Mouse (Mus musculus): ENCODE results near the gene Bmp2k. TPM values are rescaled to one million over a fixed set of nuclear protein-coding genes. Genes with fewer than 3 reads are reported as not detected.

The Bmp2k gene
- total RNA-seq (2012; rRNA removed) = 8.9 and 9.7 TPM in 2 replicates
- total RNA-seq (2014; rRNA removed) = 9.1 and 9.6 TPM in 2 replicates
- polyA plus RNA-seq (2012; ENCODE audit: insufficient read length, low read depth) = 7.5 and 7.9 TPM in 2 replicates

DNA sequence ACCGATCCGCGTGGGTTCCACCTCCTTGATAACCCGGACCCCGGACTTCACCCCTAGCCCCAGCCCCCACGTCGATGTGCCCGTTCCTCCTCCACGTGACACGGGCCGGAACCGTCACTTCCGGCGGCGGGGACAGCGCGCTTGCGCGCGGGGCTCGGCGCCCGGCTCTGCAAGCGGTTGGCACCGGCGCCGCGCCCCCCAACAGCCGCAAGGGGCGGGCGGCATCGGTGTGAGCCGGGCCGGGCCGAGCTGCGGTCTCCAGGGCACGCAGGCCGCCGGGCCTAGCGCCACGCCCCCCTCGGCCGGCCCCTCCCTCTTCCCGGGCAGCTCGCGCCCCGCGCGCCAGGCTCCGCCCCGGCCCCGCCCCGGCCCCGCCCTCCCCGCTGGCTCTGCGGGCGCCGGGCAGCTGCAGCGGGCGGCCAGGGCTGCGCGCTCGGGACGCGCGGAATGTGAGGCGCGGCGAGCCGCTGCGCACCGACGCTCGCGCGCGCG, at the start of gene Bmp2k:
Gene Bmp2k (plus strand): TSS at position 380 of the 492 bp plus-strand sequence.
- no peaks in the 10 kb centered on the region for H3K27me3 ChIP-seq (replicated peaks)
- TF ChIP-seq USF2 (conservative IDR thresholded peaks at IDR 0.05; ENCODE audit: low read depth, low read length) (peak; percentile 76), NRF1 (IDR thresholded peaks at IDR 0.05; ENCODE audit: low read depth, low read length) (peak; percentile 87), MEF2A (IDR thresholded peaks at IDR 0.05; ENCODE audit: borderline replicate concordance, low read depth, low read length) (0 out of 2 replicates have a peak, but pooled peaks have one; percentile 10), NELFE (IDR thresholded peaks at IDR 0.05; ENCODE audit: low read depth, low read length) (0 out of 2 replicates have a peak, but pooled peaks have one; percentile 10), POLR2A (IDR thresholded peaks at IDR 0.05; ENCODE audit: low read depth, low read length) (peak; percentile 64), HCFC1 (IDR thresholded peaks at IDR 0.05; ENCODE audit: low read depth, low read length) (peak; percentile 71), JUN (IDR thresholded peaks at IDR 0.05; ENCODE audit: insufficient read depth, low read depth, low read length) (no peak), ETS1 (conservative IDR thresholded peaks at IDR 0.05; ENCODE audit: low read depth, low read length) (no peak; the same call in 1 of the 2 replicates), SMC3 (IDR thresholded peaks at IDR 0.05; ENCODE audit: low read depth, low read length) (peak; percentile 11; the same call in 1 of the 2 replicates), ZMIZ1 (IDR thresholded peaks at IDR 0.05; ENCODE audit: low read depth, low read length) (peak; percentile 34; the same call in 1 of the 2 replicates), SIN3A (IDR thresholded peaks at IDR 0.05; ENCODE audit: low read length) (peak; percentile 71; the same call in 1 of the 2 replicates), UBTF (IDR thresholded peaks at IDR 0.05; ENCODE audit: low read depth, low read length) (no peak; the same call in 1 of the 2 replicates), USF1 (IDR thresholded peaks at IDR 0.05; ENCODE audit: low read depth, low read length) (peak; percentile 94), MYC (IDR thresholded peaks at IDR 0.05; ENCODE audit: low read depth, low read length) (peak; percentile 54; the same call in 1 of the 2 replicates), BHLHE40 (IDR thresholded peaks at IDR 0.05; ENCODE audit: low read depth, low read length) (peak; percentile 95), ELF1 (IDR thresholded peaks at IDR 0.05; ENCODE audit: low read depth, low read length) (peak; percentile 68), IRF4 (IDR thresholded peaks at IDR 0.05; ENCODE audit: low read depth, low read length) (no peak), MAX (IDR thresholded peaks at IDR 0.05; ENCODE audit: low read length) (peak; percentile 90), MXI1 (IDR thresholded peaks at IDR 0.05; ENCODE audit: low read depth, low read length) (peak; percentile 79; the same call in 1 of the 2 replicates), TCF12 (IDR thresholded peaks at IDR 0.05; ENCODE audit: low read depth, low read length) (peak; percentile 60; the same call in 1 of the 2 replicates), CHD2 (IDR thresholded peaks at IDR 0.05; ENCODE audit: low read length) (0 out of 2 replicates have a peak, but pooled peaks have one; percentile 41)
- peaks cover 14 to 69% of the 10 kb centered on the region in 2 experiments for H3K4me1 ChIP-seq (ENCODE audit: control insufficient read depth in 1 of 2, insufficient read depth in 2 of 2)
- peak; percentile 76 for DNase-seq (ENCODE audit: extremely low read depth)
- dilution Hi-C loops (cut with MboI; ENCODE audit: extremely low pct_ligation_motif_present, extremely low pct_unique_long_range_greater_than_20kb, low sequenced_read_pairs) = no loop called here
- peak within 1 kb of the TSS; percentile 67 to 97 (median 69) for H3K4me3 ChIP-seq (replicated peaks in 1 of 3; ENCODE audit: low read depth in 2 of 3, low read length in 2 of 3, poor library complexity in 1 of 3)
- H3K9me3 ChIP-seq (replicated peaks; ENCODE audit: low read length) = no peaks in the 10 kb centered on the region
- H3K79me2 ChIP-seq (replicated peaks; ENCODE audit: control insufficient read depth, extremely low read depth, insufficient read depth, poor library complexity, severe bottlenecking) = peaks cover 45% of the 10 kb centered on the region
- peak within 1 kb of the TSS; percentile 74 for H3K27ac ChIP-seq (ENCODE audit: insufficient read depth, low read depth)
- H3K9ac ChIP-seq (ENCODE audit: insufficient read depth, low read depth) = peak within 1 kb of the TSS; percentile 97
- peaks cover 0 to 13% of the 10 kb centered on the region in 2 experiments for H3K36me3 ChIP-seq (replicated peaks in 1 of 2; ENCODE audit: control insufficient read depth in 1 of 2, insufficient read depth in 1 of 2, low read length in 1 of 2)
- in situ Hi-C loops (cut with MboI; ENCODE audit: low pct_ligation_motif_present, low pct_unique_long_range_greater_than_20kb, low sequenced_read_pairs) = no loop called here
- peak within 1 kb of the TSS; percentile 64 for H3K4me2 ChIP-seq (ENCODE audit: insufficient read depth, low read depth, poor library complexity, severe bottlenecking)

Data from CH12.LX (cell line).